Mouse (Mus musculus) spleen, adult 10 weeks (tissue): Measurements from ENCODE around the gene Meaf6. TPM values are rescaled to one million over a fixed set of nuclear protein-coding genes. Genes with fewer than 3 reads are reported as not detected.

Experiments used
- polyA plus RNA-seq: library from polyadenylated mRNA; stranded (reverse); fragments of 350-450 nt; fragmentation: Illumina TruSeq; extraction: RNeasy Lipid Tissue Mini Kit (QIAGEN cat#74804); gene quantifications from one replicate; pipeline ENCODE4 v1.2.3, GENCODE M21; 2015; ENCODE audit warnings: low replicate concordance; ENCODE audit not compliant: insufficient read depth

Gene Meaf6
- 63.3 TPM for polyA plus RNA-seq

GRCm38 (mm10) chr4:125084403-125085345 is at the start of gene Meaf6:
TSS of gene Meaf6 (plus strand) at chr4:125085134.

GRCm38 (mm10) chr4:125065517-125066307 is 19.2 kb upstream of the Meaf6 start, which contains the start of gene Dnali1:
TSS of gene Dnali1 (minus strand) at chr4:125065703.

GRCm38 (mm10) chr4:125066490-125067370 is 18.2 kb upstream of the Meaf6 start, which contains the start of gene Snip1:
TSS of gene Snip1 (plus strand) at chr4:125066672.

GRCm38 (mm10) chr4:125127305-125128084 is 42.6 kb downstream of the Meaf6 start, which contains the start of gene Zc3h12a:
TSS of gene Zc3h12a (minus strand) at chr4:125127840.

Other genes with a start within 250 kb of the Meaf6 start
- 44.9 TPM for gene Yrdc, start 234.5 kb upstream of the Meaf6 start, polyA plus RNA-seq
- 3.5 TPM for gene 1110065P20Rik, start 233.9 kb upstream of the Meaf6 start, polyA plus RNA-seq
- gene Maneal, start 223.0 kb upstream of the Meaf6 start, polyA plus RNA-seq = 0.40 TPM
- gene Epha10, start 204.2 kb upstream of the Meaf6 start, polyA plus RNA-seq = not detected
- gene 9930104L06Rik, start 148.1 kb upstream of the Meaf6 start, polyA plus RNA-seq = 27.9 TPM
- 24.0 TPM for gene Cdca8, start 145.8 kb upstream of the Meaf6 start, polyA plus RNA-seq
- gene Rspo1, start 98.7 kb upstream of the Meaf6 start, polyA plus RNA-seq = 1.9 TPM
- 109 TPM for gene Gnl2, start 68.5 kb upstream of the Meaf6 start, polyA plus RNA-seq
- gene Dnali1, start 19.4 kb upstream of the Meaf6 start, polyA plus RNA-seq = not detected
- gene Snip1, start 18.5 kb upstream of the Meaf6 start, polyA plus RNA-seq = 28.7 TPM
- gene Zc3h12a, start 42.7 kb downstream of the Meaf6 start, polyA plus RNA-seq = 13.9 TPM